Mouse (Mus musculus) liver, postnatal 0 days (tissue): ENCODE measurements around the gene Dbn1. TPM values are rescaled to one million over a fixed set of nuclear protein-coding genes. Genes with fewer than 3 reads are reported as not detected.
A peak's percentile ranks its signal among the peaks of the same experiment; 100 is the strongest.

Source experiments
- ATAC-seq: fragments of 200-750 bp; cut with Nextera tagmentation; 2 replicates; pipeline ENCODE4 v1.8.0; 2017; ENCODE audit warnings: mild to moderate bottlenecking, moderate library complexity
- DNase-seq: peaks from one replicate; pipeline ENCODE4 v3.0.0-alpha.2; 2016
- H3K27ac ChIP-seq: fragments of 300-500 bp; sonication (generic); 2 replicates; pipeline ENCODE4 v1.5.1; 2014; ENCODE audit warnings: antibody characterized with exemption, moderate library complexity, mild to moderate bottlenecking, low read depth
- H3K27me3 ChIP-seq: fragments of 300-500 bp; sonication (generic); 2 replicates; pipeline ENCODE4 v1.6.1; 2014; ENCODE audit warnings: low read length, control low read depth, mixed read lengths; ENCODE audit not compliant: insufficient read depth
- H3K36me3 ChIP-seq: fragments of 300-500 bp; sonication (generic); replicated peaks from 2 replicates; pipeline ENCODE4 v1.6.1; 2014; ENCODE audit warnings: mild to moderate bottlenecking, control low read depth, low read length, moderate library complexity, mixed read lengths; ENCODE audit not compliant: insufficient read depth
- H3K4me1 ChIP-seq: fragments of 300-500 bp; sonication (generic); 2 replicates; pipeline ENCODE4 v1.6.1; 2014; ENCODE audit warnings: antibody characterized with exemption, mild to moderate bottlenecking, control low read depth; ENCODE audit not compliant: insufficient read depth
- H3K4me2 ChIP-seq: fragments of 300-500 bp; sonication (generic); 2 replicates; pipeline ENCODE4 v1.6.1; 2014; ENCODE audit warnings: low read depth, mild to moderate bottlenecking, low read length, moderate library complexity, mixed read lengths
- H3K4me3 ChIP-seq: fragments of 300-500 bp; sonication (generic); 2 replicates; pipeline ENCODE4 v1.5.1; 2014; ENCODE audit warnings: low read depth, low read length
- H3K9ac ChIP-seq: fragments of 300-500 bp; sonication (generic); replicated peaks from 2 replicates; pipeline ENCODE4 v1.6.1; 2014; ENCODE audit warnings: mild to moderate bottlenecking, moderate library complexity
- H3K9me3 ChIP-seq: fragments of 300-500 bp; sonication (generic); 2 replicates; pipeline ENCODE4 v1.6.1; 2016; ENCODE audit warnings: mild to moderate bottlenecking, control low read depth, low read length, mixed read lengths
- CTCF ChIP-seq: sonication (generic); IDR thresholded peaks from 2 replicates; pipeline ENCODE4 v1.5.1; 2016; ENCODE audit warnings: antibody characterized with exemption, low read depth
- EP300 ChIP-seq: IDR thresholded peaks from 2 replicates; pipeline ENCODE4 v1.6.1; 2016; ENCODE audit warnings: antibody characterized with exemption, low read depth, mild to moderate bottlenecking
- WGBS: fragments of 180-500 bp; shearing (Covaris S2); extraction: QIAGEN DNeasy Blood & Tissue Kit; methylation state at CpG from one replicate; pipeline ENCODE4 v1.1.7; 2014; ENCODE audit not compliant: insufficient replicate concordance; 5-methylcytosine and 5-hydroxymethylcytosine counted together
- polyA plus RNA-seq: library from polyadenylated mRNA; unstranded; fragments of >200 nt; fragmentation: Nextera tagmentation; extraction: Ambion mirVana; gene quantifications from 2 replicates; pipeline ENCODE4 v1.2.1, GENCODE M21; 2015

Gene Dbn1
- polyA plus RNA-seq, 1 experiment from 2014 or later: 4.2 TPM

- Histone ChIP-seq H3K27me3 (peaks cover 27% of the 10 kb centered on the region), H3K27ac (no peak within 1 kb of the TSS), H3K4me1 (peaks cover 18% of the 10 kb centered on the region), H3K4me2 (peak within 1 kb of the TSS; percentile 84), H3K9me3 (no peaks in the 10 kb centered on the region), H3K36me3 (peaks cover 21% of the 10 kb centered on the region), H3K4me3 (peak within 1 kb of the TSS; percentile 50), H3K9ac (peak within 1 kb of the TSS; percentile 48)
- TF ChIP-seq CTCF (no peak), EP300 (no peak)
- ATAC-seq: peak; percentile 40; the same call in 1 of the 2 replicates
- under 1% methylated on average over 76 of the region's 84 CpGs for WGBS
- peak; percentile 35 for DNase-seq
These were observed 23.7 kb downstream of the Dbn1 start, which contains the start of gene Prr7 for GRCm38 (mm10) chr13:55464027-55464884. TSS of gene Prr7 (plus strand) at chr13:55464267.

DNA sequence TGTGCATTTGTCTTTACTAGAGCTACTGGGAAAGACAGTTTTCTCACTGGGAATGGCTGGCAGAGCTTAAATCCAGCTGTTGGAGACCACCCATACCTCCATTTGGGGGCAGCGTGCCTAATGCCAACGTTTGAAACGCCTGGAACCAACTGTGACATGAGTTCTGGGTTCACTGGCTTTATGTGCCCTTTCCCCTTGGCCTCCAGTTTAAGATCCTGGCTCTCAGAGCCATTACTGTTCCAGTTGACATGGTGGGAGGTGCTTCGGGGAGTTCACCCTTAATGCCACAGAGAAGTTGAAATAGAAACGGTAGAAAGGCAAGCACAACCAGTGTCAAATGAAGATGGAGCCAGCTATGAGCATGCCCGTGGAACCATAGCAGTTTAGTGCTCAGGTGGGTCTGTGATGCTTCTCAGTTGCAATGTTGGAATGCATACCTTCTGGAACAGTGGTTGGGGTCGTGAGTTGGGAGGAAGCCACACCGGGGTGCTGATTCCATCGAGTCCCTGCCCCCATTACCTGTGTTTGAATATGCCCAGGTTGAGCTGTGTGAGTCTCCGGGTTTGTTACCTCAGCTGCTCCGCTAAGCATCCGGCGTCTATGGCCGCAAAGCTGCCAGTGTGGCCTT is 24.4 kb downstream of the Dbn1 start:
- TF ChIP-seq CTCF (no peak), EP300 (no peak)
- Histone ChIP-seq H3K9me3 (no peaks in the 10 kb centered on the region), H3K9ac (no peak overlapping the region), H3K36me3 (peaks cover 28% of the 10 kb centered on the region), H3K4me3 (peak overlapping the region; percentile 50), H3K27ac (no peak overlapping the region), H3K27me3 (peaks cover 27% of the 10 kb centered on the region), H3K4me2 (peak overlapping the region; percentile 84), H3K4me1 (peaks cover 18% of the 10 kb centered on the region)
- 18% methylated on average over 14 of the region's 14 CpGs for WGBS
- DNase-seq: no peak
- no peak for ATAC-seq

- H3K4me3 ChIP-seq: no peak overlapping the region
- H3K27ac ChIP-seq: no peak overlapping the region
- 42% methylated on average over 2 of the region's 2 CpGs for WGBS
- DNase-seq (no peak), ATAC-seq (no peak)
- H3K9me3 ChIP-seq: no peaks in the 10 kb centered on the region
- H3K9ac ChIP-seq: no peak overlapping the region
- no peak overlapping the region for H3K4me2 ChIP-seq
- TF ChIP-seq EP300 (no peak), CTCF (no peak)
- peaks cover 33% of the 10 kb centered on the region for H3K36me3 ChIP-seq
- H3K4me1 ChIP-seq: peaks cover 18% of the 10 kb centered on the region
- peaks cover 27% of the 10 kb centered on the region for H3K27me3 ChIP-seq
These were observed 24.9 kb downstream of the Dbn1 start for GRCm38 (mm10) chr13:55462965-55463364.

- Histone ChIP-seq H3K4me1 (peaks cover 37% of the 10 kb centered on the region), H3K9ac (no peak overlapping the region), H3K4me3 (no peak overlapping the region), H3K27ac (no peak overlapping the region), H3K4me2 (no peak overlapping the region), H3K36me3 (peaks cover 62% of the 10 kb centered on the region), H3K9me3 (no peaks in the 10 kb centered on the region), H3K27me3 (no peaks in the 10 kb centered on the region)
- 93% methylated on average over 16 of the region's 16 CpGs for WGBS
- TF ChIP-seq CTCF (no peak), EP300 (no peak)
- ATAC-seq: no peak
- no peak for DNase-seq
These were observed 35.9 kb downstream of the Dbn1 start for GRCm38 (mm10) chr13:55451785-55452549.

- no peak overlapping the region for H3K27ac ChIP-seq
- H3K27me3 ChIP-seq: no peaks in the 10 kb centered on the region
- peaks cover 44% of the 10 kb centered on the region for H3K4me1 ChIP-seq
- no peak overlapping the region for H3K9ac ChIP-seq
- 76% methylated on average over 10 of the region's 10 CpGs for WGBS
- DNase-seq (no peak), ATAC-seq (no peak)
- no peak overlapping the region for H3K4me2 ChIP-seq
- TF ChIP-seq CTCF (no peak), EP300 (no peak)
- H3K36me3 ChIP-seq: peaks cover 59% of the 10 kb centered on the region
- H3K9me3 ChIP-seq: no peaks in the 10 kb centered on the region
- H3K4me3 ChIP-seq: no peak overlapping the region
These were observed 36.6 kb downstream of the Dbn1 start for GRCm38 (mm10) chr13:55451296-55451695.
